Mouse (Mus musculus): ENCODE results near the gene Prss40. TPM values are rescaled to one million over a fixed set of nuclear protein-coding genes. Genes with fewer than 3 reads are reported as not detected.

Prss40 gene
- polyA plus RNA-seq, 1 experiment = 78.8 TPM

GRCm38 (mm10) chr1:34511027-34511426 is 49.7 kb downstream of the Prss40 start:
- H3K36me3 ChIP-seq (ENCODE audit: control insufficient read depth, insufficient read depth, low read length) = no peaks in the 10 kb centered on the region
- H3K27me3 ChIP-seq (ENCODE audit: control insufficient read depth, insufficient read depth, low read length) = no peaks in the 10 kb centered on the region
- TF ChIP-seq CTCF (IDR thresholded peaks at IDR 0.05; ENCODE audit: control insufficient read depth, insufficient read depth, insufficient replicate concordance, low read depth, low read length) (peak; percentile 97; the same call in 1 of the 2 replicates), POLR2A (IDR thresholded peaks at IDR 0.05; ENCODE audit: control insufficient read depth, low read depth, low read length) (no peak)
- H3K4me3 ChIP-seq (ENCODE audit: control insufficient read depth, low read depth, low read length) = peak overlapping the region; percentile 5
- no peak overlapping the region for H3K27ac ChIP-seq (ENCODE audit: control insufficient read depth, insufficient read depth, low read depth, low read length)
- peaks cover 5% of the 10 kb centered on the region for H3K4me1 ChIP-seq (ENCODE audit: control insufficient read depth, insufficient read depth, low read length)

- TF ChIP-seq POLR2A (IDR thresholded peaks at IDR 0.05; ENCODE audit: control insufficient read depth, low read depth, low read length) (no peak), CTCF (IDR thresholded peaks at IDR 0.05; ENCODE audit: control insufficient read depth, insufficient read depth, insufficient replicate concordance, low read depth, low read length) (no peak)
- Histone ChIP-seq H3K27ac (ENCODE audit: control insufficient read depth, insufficient read depth, low read depth, low read length) (no peak overlapping the region), H3K4me3 (ENCODE audit: control insufficient read depth, low read depth, low read length) (peak overlapping the region; percentile 63), H3K4me1 (ENCODE audit: control insufficient read depth, insufficient read depth, low read length) (peaks cover 5% of the 10 kb centered on the region), H3K36me3 (ENCODE audit: control insufficient read depth, insufficient read depth, low read length) (no peaks in the 10 kb centered on the region), H3K27me3 (ENCODE audit: control insufficient read depth, insufficient read depth, low read length) (no peaks in the 10 kb centered on the region)
Observed at GRCm38 (mm10) chr1:34510575-34510981, 50.2 kb downstream of the Prss40 start.

- no peak for TF ChIP-seq POLR2A (IDR thresholded peaks at IDR 0.05; ENCODE audit: control insufficient read depth, low read depth, low read length)
- Histone ChIP-seq H3K27me3 (ENCODE audit: control insufficient read depth, insufficient read depth, low read length) (no peaks in the 10 kb centered on the region), H3K4me1 (ENCODE audit: control insufficient read depth, insufficient read depth, low read length) (peaks cover 5% of the 10 kb centered on the region), H3K27ac (ENCODE audit: control insufficient read depth, insufficient read depth, low read depth, low read length) (no peak overlapping the region), H3K36me3 (ENCODE audit: control insufficient read depth, insufficient read depth, low read length) (no peaks in the 10 kb centered on the region), H3K4me3 (ENCODE audit: control insufficient read depth, low read depth, low read length) (no peak overlapping the region)
Observed at GRCm38 (mm10) chr1:34507986-34508385, 52.8 kb downstream of the Prss40 start.

GRCm38 (mm10) chr1:34505970-34506551 is 54.7 kb downstream of the Prss40 start:
- H3K27ac ChIP-seq (ENCODE audit: control insufficient read depth, insufficient read depth, low read depth, low read length) = no peak overlapping the region
- no peaks in the 10 kb centered on the region for H3K27me3 ChIP-seq (ENCODE audit: control insufficient read depth, insufficient read depth, low read length)
- peaks cover 5% of the 10 kb centered on the region for H3K4me1 ChIP-seq (ENCODE audit: control insufficient read depth, insufficient read depth, low read length)
- no peaks in the 10 kb centered on the region for H3K36me3 ChIP-seq (ENCODE audit: control insufficient read depth, insufficient read depth, low read length)
- no peak for TF ChIP-seq POLR2A (IDR thresholded peaks at IDR 0.05; ENCODE audit: control insufficient read depth, low read depth, low read length)
- no peak for TF ChIP-seq CTCF (IDR thresholded peaks at IDR 0.05; ENCODE audit: control insufficient read depth, insufficient read depth, insufficient replicate concordance, low read depth, low read length)
- H3K4me3 ChIP-seq (ENCODE audit: control insufficient read depth, low read depth, low read length) = no peak overlapping the region

- Histone ChIP-seq H3K4me3 (ENCODE audit: control insufficient read depth, low read depth, low read length) (no peak overlapping the region), H3K27me3 (ENCODE audit: control insufficient read depth, insufficient read depth, low read length) (no peaks in the 10 kb centered on the region), H3K27ac (ENCODE audit: control insufficient read depth, insufficient read depth, low read depth, low read length) (no peak overlapping the region), H3K4me1 (ENCODE audit: control insufficient read depth, insufficient read depth, low read length) (peaks cover 2% of the 10 kb centered on the region), H3K36me3 (ENCODE audit: control insufficient read depth, insufficient read depth, low read length) (no peaks in the 10 kb centered on the region)
- no peak for TF ChIP-seq POLR2A (IDR thresholded peaks at IDR 0.05; ENCODE audit: control insufficient read depth, low read depth, low read length)
- no peak for TF ChIP-seq CTCF (IDR thresholded peaks at IDR 0.05; ENCODE audit: control insufficient read depth, insufficient read depth, insufficient replicate concordance, low read depth, low read length)
Observed at GRCm38 (mm10) chr1:34505307-34505706, 55.4 kb downstream of the Prss40 start.

GRCm38 (mm10) chr1:34502991-34503390 is 57.8 kb downstream of the Prss40 start:
- Histone ChIP-seq H3K27me3 (ENCODE audit: control insufficient read depth, insufficient read depth, low read length) (no peaks in the 10 kb centered on the region), H3K4me1 (ENCODE audit: control insufficient read depth, insufficient read depth, low read length) (peaks cover 16% of the 10 kb centered on the region), H3K4me3 (ENCODE audit: control insufficient read depth, low read depth, low read length) (no peak overlapping the region), H3K27ac (ENCODE audit: control insufficient read depth, insufficient read depth, low read depth, low read length) (no peak overlapping the region), H3K36me3 (ENCODE audit: control insufficient read depth, insufficient read depth, low read length) (no peaks in the 10 kb centered on the region)
- TF ChIP-seq CTCF (IDR thresholded peaks at IDR 0.05; ENCODE audit: control insufficient read depth, insufficient read depth, insufficient replicate concordance, low read depth, low read length) = no peak
- TF ChIP-seq POLR2A (IDR thresholded peaks at IDR 0.05; ENCODE audit: control insufficient read depth, low read depth, low read length) = no peak

Other genes starting within 250 kb of the Prss40 start
- 18.0 and 19.8 TPM in 2 replicates for gene Ccdc115, start 121.3 kb downstream of the Prss40 start, polyA plus RNA-seq (2012; rRNA removed)
- gene Imp4, start 121.1 kb downstream of the Prss40 start, polyA plus RNA-seq (2012; rRNA removed) = 24.6 and 28.6 TPM in 2 replicates
- 1.9 and 4.1 TPM in 2 replicates for gene Ptpn18, start 101.2 kb downstream of the Prss40 start, polyA plus RNA-seq (2012; rRNA removed)
- gene Prss39, start 62.5 kb downstream of the Prss40 start, polyA plus RNA-seq (2012; rRNA removed) = 715 and 783 TPM in 2 replicates
- not detected in 2 replicates for gene Cfc1, start 25.3 kb downstream of the Prss40 start, polyA plus RNA-seq (2012; rRNA removed)
- gene Amer3, start 18.7 kb upstream of the Prss40 start, polyA plus RNA-seq (2012; rRNA removed) = 0.31 and 0.43 TPM in 2 replicates

Data from testis, adult 2 months (tissue).